Mouse (Mus musculus): Measurements from ENCODE around the gene Tom1.

Tom1 gene

GRCm38 (mm10) chr8:75053342-75053741 is 19.8 kb downstream of the Tom1 start:
- H3K9me3 ChIP-seq (ENCODE audit: low read length): no peaks in the 10 kb centered on the region
- no peak overlapping the region for H3K4me3 ChIP-seq (replicated peaks; ENCODE audit: low read length)
- peaks cover 20% of the 10 kb centered on the region for H3K4me1 ChIP-seq (replicated peaks; ENCODE audit: low read depth, low read length)
- TF ChIP-seq NANOG (IDR thresholded peaks at IDR 0.05; ENCODE audit: borderline replicate concordance, low read length) (no peak), CTCF (conservative IDR thresholded peaks at IDR 0.05; ENCODE audit: low read length) (no peak), POU5F1 (IDR thresholded peaks at IDR 0.05; ENCODE audit: borderline replicate concordance, low read length) (no peak)
- peaks cover 94% of the 10 kb centered on the region for H3K36me3 ChIP-seq (ENCODE audit: insufficient read depth, low read length)
- H3K27me3 ChIP-seq (ENCODE audit: insufficient read depth, low read length): no peaks in the 10 kb centered on the region

- TF ChIP-seq POU5F1 (IDR thresholded peaks at IDR 0.05; ENCODE audit: borderline replicate concordance, low read length) (no peak), CTCF (conservative IDR thresholded peaks at IDR 0.05; ENCODE audit: low read length) (no peak), NANOG (IDR thresholded peaks at IDR 0.05; ENCODE audit: borderline replicate concordance, low read length) (no peak)
- Histone ChIP-seq H3K9me3 (ENCODE audit: low read length) (no peaks in the 10 kb centered on the region), H3K4me3 (replicated peaks; ENCODE audit: low read length) (no peak overlapping the region), H3K27me3 (ENCODE audit: insufficient read depth, low read length) (no peaks in the 10 kb centered on the region), H3K36me3 (ENCODE audit: insufficient read depth, low read length) (peaks cover 94% of the 10 kb centered on the region), H3K4me1 (replicated peaks; ENCODE audit: low read depth, low read length) (peaks cover 20% of the 10 kb centered on the region)
These were observed 22.2 kb downstream of the Tom1 start for GRCm38 (mm10) chr8:75055673-75056072.

- peaks cover 7% of the 10 kb centered on the region for H3K4me1 ChIP-seq (replicated peaks; ENCODE audit: low read depth, low read length)
- peaks cover 95% of the 10 kb centered on the region for H3K36me3 ChIP-seq (ENCODE audit: insufficient read depth, low read length)
- no peaks in the 10 kb centered on the region for H3K9me3 ChIP-seq (ENCODE audit: low read length)
- no peaks in the 10 kb centered on the region for H3K27me3 ChIP-seq (ENCODE audit: insufficient read depth, low read length)
- TF ChIP-seq NANOG (IDR thresholded peaks at IDR 0.05; ENCODE audit: borderline replicate concordance, low read length) (no peak), CTCF (conservative IDR thresholded peaks at IDR 0.05; ENCODE audit: low read length) (no peak)
- H3K4me3 ChIP-seq (replicated peaks; ENCODE audit: low read length): no peak overlapping the region
These were observed 26.5 kb downstream of the Tom1 start for GRCm38 (mm10) chr8:75060022-75060421.

- Histone ChIP-seq H3K36me3 (ENCODE audit: insufficient read depth, low read length) (peaks cover 96% of the 10 kb centered on the region), H3K27me3 (ENCODE audit: insufficient read depth, low read length) (no peaks in the 10 kb centered on the region), H3K4me1 (replicated peaks; ENCODE audit: low read depth, low read length) (no peaks in the 10 kb centered on the region), H3K4me3 (replicated peaks; ENCODE audit: low read length) (no peak overlapping the region), H3K9me3 (ENCODE audit: low read length) (no peaks in the 10 kb centered on the region)
- no peak for TF ChIP-seq CTCF (conservative IDR thresholded peaks at IDR 0.05; ENCODE audit: low read length)
- TF ChIP-seq POU5F1 (IDR thresholded peaks at IDR 0.05; ENCODE audit: borderline replicate concordance, low read length): no peak
- TF ChIP-seq NANOG (IDR thresholded peaks at IDR 0.05; ENCODE audit: borderline replicate concordance, low read length): no peak
These were observed 27.3 kb downstream of the Tom1 start for GRCm38 (mm10) chr8:75060815-75061214.

GRCm38 (mm10) chr8:75063290-75063689 is 29.8 kb downstream of the Tom1 start:
- no peaks in the 10 kb centered on the region for H3K9me3 ChIP-seq (ENCODE audit: low read length)
- no peaks in the 10 kb centered on the region for H3K4me1 ChIP-seq (replicated peaks; ENCODE audit: low read depth, low read length)
- H3K36me3 ChIP-seq (ENCODE audit: insufficient read depth, low read length): peaks cover 94% of the 10 kb centered on the region
- TF ChIP-seq NANOG (IDR thresholded peaks at IDR 0.05; ENCODE audit: borderline replicate concordance, low read length): no peak
- no peak for TF ChIP-seq CTCF (conservative IDR thresholded peaks at IDR 0.05; ENCODE audit: low read length)
- no peak for TF ChIP-seq POU5F1 (IDR thresholded peaks at IDR 0.05; ENCODE audit: borderline replicate concordance, low read length)
- H3K4me3 ChIP-seq (replicated peaks; ENCODE audit: low read length): no peak overlapping the region
- no peaks in the 10 kb centered on the region for H3K27me3 ChIP-seq (ENCODE audit: insufficient read depth, low read length)

- H3K36me3 ChIP-seq (ENCODE audit: insufficient read depth, low read length): peaks cover 83% of the 10 kb centered on the region
- H3K4me3 ChIP-seq (replicated peaks; ENCODE audit: low read length): no peak overlapping the region
- no peak for TF ChIP-seq CTCF (conservative IDR thresholded peaks at IDR 0.05; ENCODE audit: low read length)
- TF ChIP-seq NANOG (IDR thresholded peaks at IDR 0.05; ENCODE audit: borderline replicate concordance, low read length): no peak
- no peak for TF ChIP-seq POU5F1 (IDR thresholded peaks at IDR 0.05; ENCODE audit: borderline replicate concordance, low read length)
These were observed 31.3 kb downstream of the Tom1 start for GRCm38 (mm10) chr8:75064790-75065189.

GRCm38 (mm10) chr8:75067287-75067686 is 33.8 kb downstream of the Tom1 start:
- H3K36me3 ChIP-seq (ENCODE audit: insufficient read depth, low read length): peaks cover 63% of the 10 kb centered on the region
- peaks cover 9% of the 10 kb centered on the region for H3K4me1 ChIP-seq (replicated peaks; ENCODE audit: low read depth, low read length)
- H3K27me3 ChIP-seq (ENCODE audit: insufficient read depth, low read length): no peaks in the 10 kb centered on the region
- H3K9me3 ChIP-seq (ENCODE audit: low read length): no peaks in the 10 kb centered on the region
- no peak for TF ChIP-seq NANOG (IDR thresholded peaks at IDR 0.05; ENCODE audit: borderline replicate concordance, low read length)
- no peak for TF ChIP-seq POU5F1 (IDR thresholded peaks at IDR 0.05; ENCODE audit: borderline replicate concordance, low read length)
- TF ChIP-seq CTCF (conservative IDR thresholded peaks at IDR 0.05; ENCODE audit: low read length): no peak
- no peak overlapping the region for H3K4me3 ChIP-seq (replicated peaks; ENCODE audit: low read length)

More at GRCm38 (mm10) chr8:75064790-75065189, 31.3 kb downstream of the Tom1 start:
- Histone ChIP-seq H3K27me3 (ENCODE audit: insufficient read depth, low read length) (no peaks in the 10 kb centered on the region), H3K9me3 (ENCODE audit: low read length) (no peaks in the 10 kb centered on the region), H3K4me1 (replicated peaks; ENCODE audit: low read depth, low read length) (no peaks in the 10 kb centered on the region)

GRCm38 (mm10) chr8:75070297-75070696 is 36.8 kb downstream of the Tom1 start:
- TF ChIP-seq POU5F1 (IDR thresholded peaks at IDR 0.05; ENCODE audit: borderline replicate concordance, low read length) (no peak), NANOG (IDR thresholded peaks at IDR 0.05; ENCODE audit: borderline replicate concordance, low read length) (no peak), CTCF (conservative IDR thresholded peaks at IDR 0.05; ENCODE audit: low read length) (no peak)

More at GRCm38 (mm10) chr8:75070297-75070696, 36.8 kb downstream of the Tom1 start:
- peaks cover 9% of the 10 kb centered on the region for H3K4me1 ChIP-seq (replicated peaks; ENCODE audit: low read depth, low read length)
- no peaks in the 10 kb centered on the region for H3K9me3 ChIP-seq (ENCODE audit: low read length)
- no peak overlapping the region for H3K4me3 ChIP-seq (replicated peaks; ENCODE audit: low read length)
- H3K27me3 ChIP-seq (ENCODE audit: insufficient read depth, low read length): peaks cover 3% of the 10 kb centered on the region; the same call in 1 of the 2 replicates
- H3K36me3 ChIP-seq (ENCODE audit: insufficient read depth, low read length): peaks cover 35% of the 10 kb centered on the region

All from E14TG2a.4 (cell line).